Mouse (Mus musculus): ENCODE data around the gene Ide. TPM values are rescaled to one million over a fixed set of nuclear protein-coding genes. Genes with fewer than 3 reads are reported as not detected.

Gene Ide
- polyA plus RNA-seq, 1 experiment from 2014 or later, result 41.9 TPM

- ATAC-seq, result no peak
- Histone ChIP-seq H3K27me3 (ENCODE audit: control insufficient read depth, insufficient read depth, low read depth, low read length) (no peaks in the 10 kb centered on the region), H3K27ac (ENCODE audit: low read length) (no peak overlapping the region), H3K9me3 (replicated peaks; ENCODE audit: control insufficient read depth, low read length, poor library complexity, severe bottlenecking) (no peaks in the 10 kb centered on the region), H3K4me1 (ENCODE audit: control insufficient read depth, insufficient read depth, low read length) (no peaks in the 10 kb centered on the region), H3K36me3 (ENCODE audit: control insufficient read depth, insufficient read depth, low read length) (no peaks in the 10 kb centered on the region; the same call in 1 of the 2 replicates), H3K9ac (ENCODE audit: low read depth, low read length) (no peak overlapping the region), H3K4me2 (ENCODE audit: low read length) (no peak overlapping the region), H3K4me3 (ENCODE audit: low read depth, low read length) (no peak overlapping the region)
- 34% methylated on average over 4 of the region's 4 CpGs for WGBS
Measured at GRCm38 (mm10) chr19:37304006-37304405, 33.6 kb downstream of the Ide start.

GRCm38 (mm10) chr19:37301733-37302132 lies 35.9 kb downstream of the Ide start:
- WGBS, result 90% methylated on average over 3 of the region's 3 CpGs
- Histone ChIP-seq H3K9me3 (replicated peaks; ENCODE audit: control insufficient read depth, low read length, poor library complexity, severe bottlenecking) (no peaks in the 10 kb centered on the region), H3K36me3 (ENCODE audit: control insufficient read depth, insufficient read depth, low read length) (no peaks in the 10 kb centered on the region; the same call in 1 of the 2 replicates), H3K4me2 (ENCODE audit: low read length) (no peak overlapping the region), H3K9ac (ENCODE audit: low read depth, low read length) (no peak overlapping the region), H3K27me3 (ENCODE audit: control insufficient read depth, insufficient read depth, low read depth, low read length) (no peaks in the 10 kb centered on the region), H3K27ac (ENCODE audit: low read length) (no peak overlapping the region), H3K4me3 (ENCODE audit: low read depth, low read length) (no peak overlapping the region), H3K4me1 (ENCODE audit: control insufficient read depth, insufficient read depth, low read length) (no peaks in the 10 kb centered on the region)
- ATAC-seq, result no peak

- H3K9me3 ChIP-seq (replicated peaks; ENCODE audit: control insufficient read depth, low read length, poor library complexity, severe bottlenecking), result no peaks in the 10 kb centered on the region
- H3K4me1 ChIP-seq (ENCODE audit: control insufficient read depth, insufficient read depth, low read length), result no peaks in the 10 kb centered on the region
- WGBS, result 86% methylated on average over 4 of the region's 4 CpGs
- H3K4me2 ChIP-seq (ENCODE audit: low read length), result no peak overlapping the region
- no peaks in the 10 kb centered on the region for H3K27me3 ChIP-seq (ENCODE audit: control insufficient read depth, insufficient read depth, low read depth, low read length)
- H3K36me3 ChIP-seq (ENCODE audit: control insufficient read depth, insufficient read depth, low read length), result 0 out of 2 replicates have a peak, but pooled peaks cover 5% of the 10 kb centered on the region
- no peak for ATAC-seq
- H3K9ac ChIP-seq (ENCODE audit: low read depth, low read length), result no peak overlapping the region
- no peak overlapping the region for H3K4me3 ChIP-seq (ENCODE audit: low read depth, low read length)
- no peak overlapping the region for H3K27ac ChIP-seq (ENCODE audit: low read length)
Measured at GRCm38 (mm10) chr19:37291676-37292075, 46.0 kb downstream of the Ide start.

GRCm38 (mm10) chr19:37290906-37291305 lies 46.7 kb downstream of the Ide start:
- ATAC-seq, result no peak
- 91% methylated on average over 8 of the region's 8 CpGs for WGBS
- no peaks in the 10 kb centered on the region for H3K9me3 ChIP-seq (replicated peaks; ENCODE audit: control insufficient read depth, low read length, poor library complexity, severe bottlenecking)
- H3K27me3 ChIP-seq (ENCODE audit: control insufficient read depth, insufficient read depth, low read depth, low read length), result no peaks in the 10 kb centered on the region
- no peak overlapping the region for H3K9ac ChIP-seq (ENCODE audit: low read depth, low read length)
- H3K27ac ChIP-seq (ENCODE audit: low read length), result no peak overlapping the region
- H3K4me3 ChIP-seq (ENCODE audit: low read depth, low read length), result no peak overlapping the region
- H3K4me2 ChIP-seq (ENCODE audit: low read length), result no peak overlapping the region
- H3K36me3 ChIP-seq (ENCODE audit: control insufficient read depth, insufficient read depth, low read length), result 0 out of 2 replicates have a peak, but pooled peaks cover 4% of the 10 kb centered on the region
- no peaks in the 10 kb centered on the region for H3K4me1 ChIP-seq (ENCODE audit: control insufficient read depth, insufficient read depth, low read length)

GRCm38 (mm10) chr19:37284775-37285174 lies 52.9 kb downstream of the Ide start:
- Histone ChIP-seq H3K27ac (ENCODE audit: low read length) (no peak overlapping the region), H3K27me3 (ENCODE audit: control insufficient read depth, insufficient read depth, low read depth, low read length) (no peaks in the 10 kb centered on the region), H3K9me3 (replicated peaks; ENCODE audit: control insufficient read depth, low read length, poor library complexity, severe bottlenecking) (no peaks in the 10 kb centered on the region), H3K9ac (ENCODE audit: low read depth, low read length) (no peak overlapping the region), H3K4me2 (ENCODE audit: low read length) (no peak overlapping the region), H3K4me1 (ENCODE audit: control insufficient read depth, insufficient read depth, low read length) (no peaks in the 10 kb centered on the region), H3K4me3 (ENCODE audit: low read depth, low read length) (no peak overlapping the region), H3K36me3 (ENCODE audit: control insufficient read depth, insufficient read depth, low read length) (peaks cover 13% of the 10 kb centered on the region)
- WGBS, result 92% methylated on average over 9 of the region's 9 CpGs
- no peak for ATAC-seq

- 94% methylated on average over 6 of the region's 6 CpGs for WGBS
- H3K4me3 ChIP-seq (ENCODE audit: low read depth, low read length), result no peak overlapping the region
- H3K4me1 ChIP-seq (ENCODE audit: control insufficient read depth, insufficient read depth, low read length), result no peaks in the 10 kb centered on the region
- no peak overlapping the region for H3K27ac ChIP-seq (ENCODE audit: low read length)
- no peak overlapping the region for H3K4me2 ChIP-seq (ENCODE audit: low read length)
- no peaks in the 10 kb centered on the region for H3K27me3 ChIP-seq (ENCODE audit: control insufficient read depth, insufficient read depth, low read depth, low read length)
- no peaks in the 10 kb centered on the region for H3K9me3 ChIP-seq (replicated peaks; ENCODE audit: control insufficient read depth, low read length, poor library complexity, severe bottlenecking)
- H3K9ac ChIP-seq (ENCODE audit: low read depth, low read length), result no peak overlapping the region
- ATAC-seq, result no peak
- H3K36me3 ChIP-seq (ENCODE audit: control insufficient read depth, insufficient read depth, low read length), result peaks cover 20% of the 10 kb centered on the region
Measured at GRCm38 (mm10) chr19:37283166-37283565, 54.5 kb downstream of the Ide start.

- no peak overlapping the region for H3K4me2 ChIP-seq (ENCODE audit: low read length)
- no peak overlapping the region for H3K9ac ChIP-seq (ENCODE audit: low read depth, low read length)
- 94% methylated on average over 1 of the region's 1 CpGs for WGBS
- H3K4me3 ChIP-seq (ENCODE audit: low read depth, low read length), result no peak overlapping the region
- no peaks in the 10 kb centered on the region for H3K9me3 ChIP-seq (replicated peaks; ENCODE audit: control insufficient read depth, low read length, poor library complexity, severe bottlenecking)
- ATAC-seq, result no peak
- no peaks in the 10 kb centered on the region for H3K27me3 ChIP-seq (ENCODE audit: control insufficient read depth, insufficient read depth, low read depth, low read length)
- no peaks in the 10 kb centered on the region for H3K4me1 ChIP-seq (ENCODE audit: control insufficient read depth, insufficient read depth, low read length)
- H3K27ac ChIP-seq (ENCODE audit: low read length), result no peak overlapping the region
- peaks cover 20% of the 10 kb centered on the region for H3K36me3 ChIP-seq (ENCODE audit: control insufficient read depth, insufficient read depth, low read length)
Measured at GRCm38 (mm10) chr19:37281710-37282109, 55.9 kb downstream of the Ide start.

- H3K27me3 ChIP-seq (ENCODE audit: control insufficient read depth, insufficient read depth, low read depth, low read length), result no peaks in the 10 kb centered on the region
- no peak overlapping the region for H3K4me2 ChIP-seq (ENCODE audit: low read length)
- WGBS, result 95% methylated on average over 1 of the region's 1 CpGs
- no peak overlapping the region for H3K4me3 ChIP-seq (ENCODE audit: low read depth, low read length)
- H3K36me3 ChIP-seq (ENCODE audit: control insufficient read depth, insufficient read depth, low read length), result peaks cover 19% of the 10 kb centered on the region
- no peak overlapping the region for H3K9ac ChIP-seq (ENCODE audit: low read depth, low read length)
- H3K9me3 ChIP-seq (replicated peaks; ENCODE audit: control insufficient read depth, low read length, poor library complexity, severe bottlenecking), result no peaks in the 10 kb centered on the region
- H3K4me1 ChIP-seq (ENCODE audit: control insufficient read depth, insufficient read depth, low read length), result no peaks in the 10 kb centered on the region
- ATAC-seq, result no peak
- H3K27ac ChIP-seq (ENCODE audit: low read length), result no peak overlapping the region
Measured at GRCm38 (mm10) chr19:37279194-37279593, 58.5 kb downstream of the Ide start.

GRCm38 (mm10) chr19:37275555-37275954 lies 62.1 kb downstream of the Ide start:
- Histone ChIP-seq H3K27me3 (ENCODE audit: control insufficient read depth, insufficient read depth, low read depth, low read length) (no peaks in the 10 kb centered on the region), H3K9ac (ENCODE audit: low read depth, low read length) (no peak overlapping the region), H3K36me3 (ENCODE audit: control insufficient read depth, insufficient read depth, low read length) (peaks cover 14% of the 10 kb centered on the region), H3K27ac (ENCODE audit: low read length) (no peak overlapping the region), H3K4me2 (ENCODE audit: low read length) (no peak overlapping the region), H3K4me1 (ENCODE audit: control insufficient read depth, insufficient read depth, low read length) (no peaks in the 10 kb centered on the region), H3K4me3 (ENCODE audit: low read depth, low read length) (no peak overlapping the region), H3K9me3 (replicated peaks; ENCODE audit: control insufficient read depth, low read length, poor library complexity, severe bottlenecking) (no peaks in the 10 kb centered on the region)
- ATAC-seq, result no peak
- 93% methylated on average over 9 of the region's 9 CpGs for WGBS
